Mouse (Mus musculus): ENCODE measurements around the gene Ezh2.

The Ezh2 gene

DNA sequence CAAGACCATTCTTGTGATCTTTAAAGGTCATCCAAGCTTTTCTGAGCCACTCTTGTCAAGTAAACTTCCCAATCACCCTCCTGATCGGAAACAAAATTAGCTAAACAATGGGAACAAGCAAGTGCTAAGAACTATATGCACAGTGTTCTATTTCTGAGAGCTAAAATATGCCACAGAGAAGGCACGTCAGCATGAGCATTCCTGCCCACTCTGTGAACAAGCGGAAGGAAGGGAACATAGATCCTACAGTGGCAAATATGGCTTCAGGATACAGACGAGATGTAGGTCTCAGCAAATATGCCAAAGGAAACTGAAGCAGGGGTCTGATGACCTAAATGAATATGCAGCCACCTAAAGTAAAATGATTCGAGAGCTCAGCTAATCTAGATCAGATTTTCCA lies 59.8 kb downstream of the Ezh2 start:
- DNase-seq (ENCODE audit: low read depth) = no peak

GRCm38 (mm10) chr6:47532547-47532946 lies 62.6 kb downstream of the Ezh2 start:
- DNase-seq (ENCODE audit: low read depth) = peak; percentile 15

DNA sequence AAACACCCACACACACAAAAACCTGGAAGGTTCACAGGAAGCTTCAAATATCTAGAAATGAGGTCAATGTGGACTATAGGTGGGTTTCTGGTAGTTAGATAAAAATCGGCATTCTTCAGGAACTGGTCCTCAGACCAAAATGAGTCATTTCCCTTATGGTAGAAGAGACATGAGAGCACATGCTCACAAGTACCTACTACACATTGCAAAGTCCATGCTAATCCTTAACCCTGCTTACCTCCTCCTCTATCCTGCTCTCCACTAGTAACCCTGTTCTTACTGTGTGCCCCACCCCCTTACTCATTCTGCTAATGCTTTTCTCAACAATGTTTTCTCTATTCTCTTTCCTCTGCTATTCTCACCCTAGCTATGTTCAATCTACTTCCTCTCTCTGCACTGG lies 67.5 kb downstream of the Ezh2 start:
- no peak for DNase-seq (ENCODE audit: low read depth)

DNA sequence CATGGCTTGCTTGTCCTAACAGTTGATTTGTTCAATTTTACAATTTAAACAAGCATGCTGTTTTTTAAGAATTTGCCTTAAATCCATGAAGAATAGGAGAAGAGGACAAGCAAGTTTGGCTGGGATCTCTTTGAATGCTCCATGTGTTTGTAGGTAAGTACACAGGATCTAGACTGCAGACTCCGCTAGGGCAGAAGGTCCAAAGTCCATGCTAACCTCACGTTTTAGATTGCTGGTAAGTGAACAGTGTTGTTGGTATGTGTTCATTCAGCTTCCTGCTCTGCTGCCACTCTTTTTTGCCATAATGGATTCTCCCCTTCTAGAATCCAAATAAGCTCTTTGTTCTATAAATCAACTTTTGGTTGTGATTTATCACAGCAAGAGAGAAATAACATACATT lies 68.0 kb downstream of the Ezh2 start:
- no peak for DNase-seq (ENCODE audit: low read depth)

DNA sequence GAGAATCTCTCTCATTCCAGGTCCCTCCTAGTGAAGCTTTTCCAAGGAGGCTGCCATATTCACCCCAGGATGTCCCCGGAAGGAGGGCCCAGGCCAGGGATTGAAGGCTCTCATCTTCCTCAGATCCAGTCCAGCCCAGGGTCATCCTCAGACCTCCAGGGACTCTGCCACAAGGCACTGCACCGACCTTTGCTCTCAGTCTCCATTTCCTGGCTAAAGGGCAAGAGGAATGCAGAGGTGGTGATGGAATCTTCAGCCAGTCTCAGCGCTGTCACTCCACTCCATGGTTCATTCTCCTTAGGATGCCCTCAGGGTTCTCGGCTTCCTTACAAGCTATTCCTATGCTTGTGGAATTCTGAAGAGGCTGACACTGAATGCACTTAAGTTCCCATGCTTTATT lies 68.7 kb downstream of the Ezh2 start:
- DNase-seq (ENCODE audit: low read depth) = no peak

DNA sequence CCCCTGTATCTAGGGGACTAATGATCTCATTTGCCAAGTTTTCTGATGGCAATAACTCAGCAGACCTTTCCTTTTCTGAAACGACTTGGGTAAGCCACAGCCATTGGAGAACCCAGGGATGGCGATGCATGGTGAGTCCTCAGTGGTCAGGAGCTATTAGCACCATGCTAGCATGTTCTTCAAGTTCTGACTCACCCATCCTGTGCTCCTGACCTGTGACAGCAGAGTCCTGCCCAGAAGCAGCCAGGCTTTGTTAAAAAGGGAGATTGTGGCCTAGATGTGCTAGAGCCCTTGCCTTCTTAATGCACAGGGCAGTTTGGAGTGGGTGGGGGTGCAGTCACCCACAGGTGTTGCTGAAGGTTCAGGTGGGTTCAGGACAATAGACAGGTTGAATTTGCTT lies 70.1 kb downstream of the Ezh2 start:
- no peak for DNase-seq (ENCODE audit: low read depth)

- no peak for DNase-seq (ENCODE audit: low read depth)
These were observed 72.7 kb downstream of the Ezh2 start for GRCm38 (mm10) chr6:47522431-47522830.

GRCm38 (mm10) chr6:47520030-47520429 lies 75.1 kb downstream of the Ezh2 start:
- DNase-seq (ENCODE audit: low read depth) = no peak

- DNase-seq (ENCODE audit: low read depth) = no peak
These were observed 100.6 kb downstream of the Ezh2 start for GRCm38 (mm10) chr6:47494562-47494961.

- no peak for DNase-seq (ENCODE audit: low read depth)
These were observed 113.1 kb downstream of the Ezh2 start for GRCm38 (mm10) chr6:47482027-47482426.
